Mouse (Mus musculus) frontal cortex, adult 2 months (tissue): ENCODE results near the gene Gnas. TPM values are rescaled to one million over a fixed set of nuclear protein-coding genes. Genes with fewer than 3 reads are reported as not detected.
A peak's percentile ranks its signal among the peaks of the same experiment; 100 is the strongest.

ENCODE experiments used
- DNase-seq, 2 experiments: peaks; one replicate each; pipeline ENCODE4 v3.0.0; 2022; ENCODE audit warnings: low spot score in 1 of 2; ENCODE audit errors: extremely low spot score in 1 of 2
- polyA plus RNA-seq: library from polyadenylated mRNA; depleted of rRNA; stranded (reverse); fragments of >200 nt; gene quantifications from 2 replicates; pipeline ENCODE4 v1.2.3, GENCODE M21; 2012

Gene Gnas
- polyA plus RNA-seq, 1 experiment, result 2,275 TPM

DNA sequence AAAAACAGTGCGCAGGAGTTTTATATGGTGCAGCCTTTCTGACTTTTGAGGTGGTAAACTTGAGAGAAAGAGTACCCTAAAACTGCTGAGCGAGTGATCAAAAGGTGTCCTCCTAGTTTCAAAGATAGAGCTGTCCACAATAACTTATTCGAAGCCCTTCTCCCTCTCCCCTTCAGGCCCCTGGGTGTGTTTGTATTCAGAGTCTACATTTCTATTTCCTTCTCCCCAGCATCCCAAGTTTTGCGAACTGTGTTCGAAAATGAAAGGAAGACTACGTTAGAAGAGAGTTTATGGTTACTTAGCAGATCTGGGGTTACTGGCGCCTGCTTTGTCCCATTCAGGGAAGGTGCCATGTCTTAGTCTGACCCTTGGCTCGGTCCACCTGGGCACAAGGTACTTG lies 42.4 kb downstream of the Gnas start:
- DNase-seq, result no peak

DNA sequence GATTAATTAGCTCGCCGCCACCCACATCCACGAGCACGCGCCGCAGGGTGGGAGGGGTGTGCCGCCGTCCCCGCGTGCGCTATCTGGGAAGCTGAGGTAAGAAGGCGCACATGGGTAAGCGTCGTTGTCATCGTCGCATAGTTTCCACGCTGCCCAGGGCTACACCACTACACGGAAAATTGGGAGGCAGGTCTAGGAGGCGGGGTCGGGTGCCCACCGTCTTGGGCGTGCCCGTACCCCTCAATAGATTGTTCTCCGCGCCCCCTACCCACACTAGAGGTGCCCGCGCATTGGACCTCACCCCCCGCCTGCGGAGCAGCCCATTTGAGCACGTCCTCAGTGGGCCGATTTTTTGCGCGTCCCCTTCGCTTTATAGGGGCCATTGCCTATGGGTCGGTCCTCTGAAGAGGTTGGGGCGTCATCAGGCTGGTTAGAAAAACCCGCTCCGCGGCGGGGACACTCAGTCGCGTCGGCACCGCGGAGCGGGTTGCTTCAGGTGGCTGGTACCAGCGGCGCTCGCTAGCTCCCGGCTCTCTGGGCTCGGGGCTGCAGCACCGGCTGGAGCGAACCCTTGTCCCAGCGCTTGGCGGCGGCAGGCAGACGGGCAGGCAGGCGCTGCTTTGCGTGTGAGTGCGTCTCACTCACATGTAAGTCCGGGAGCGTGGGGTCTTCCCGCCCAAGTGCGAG lies 43.3 kb downstream of the Gnas start:
- peak; percentile 60 to 81 for DNase-seq

DNA sequence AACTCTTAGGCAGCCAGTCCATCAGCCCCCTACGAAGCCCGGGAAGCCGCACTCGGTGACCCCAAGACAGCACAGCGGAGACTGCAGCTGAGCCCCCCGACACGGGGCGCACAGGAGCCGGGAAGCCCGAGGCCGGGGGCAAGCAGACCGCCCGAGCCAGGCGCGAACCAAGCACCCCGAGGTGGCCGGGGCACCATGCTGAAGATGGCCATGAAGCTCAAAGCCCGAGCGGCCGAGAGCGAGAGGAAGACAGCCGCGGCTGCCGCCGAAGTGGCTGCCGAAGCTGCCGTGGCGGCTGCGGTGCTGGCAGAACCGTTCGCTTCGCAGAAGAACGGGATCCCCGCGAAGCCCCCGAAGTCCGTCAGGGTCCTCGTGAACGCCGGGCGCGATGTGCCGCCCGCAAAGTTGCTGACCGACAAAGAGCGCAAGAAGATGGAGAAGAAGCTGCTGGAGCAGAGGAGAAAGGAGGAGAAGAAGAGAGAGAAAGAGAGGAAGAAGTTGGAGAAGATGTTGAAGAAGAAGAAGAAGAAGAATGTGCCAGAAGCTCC lies 44.3 kb downstream of the Gnas start:
- no peak for DNase-seq

DNA sequence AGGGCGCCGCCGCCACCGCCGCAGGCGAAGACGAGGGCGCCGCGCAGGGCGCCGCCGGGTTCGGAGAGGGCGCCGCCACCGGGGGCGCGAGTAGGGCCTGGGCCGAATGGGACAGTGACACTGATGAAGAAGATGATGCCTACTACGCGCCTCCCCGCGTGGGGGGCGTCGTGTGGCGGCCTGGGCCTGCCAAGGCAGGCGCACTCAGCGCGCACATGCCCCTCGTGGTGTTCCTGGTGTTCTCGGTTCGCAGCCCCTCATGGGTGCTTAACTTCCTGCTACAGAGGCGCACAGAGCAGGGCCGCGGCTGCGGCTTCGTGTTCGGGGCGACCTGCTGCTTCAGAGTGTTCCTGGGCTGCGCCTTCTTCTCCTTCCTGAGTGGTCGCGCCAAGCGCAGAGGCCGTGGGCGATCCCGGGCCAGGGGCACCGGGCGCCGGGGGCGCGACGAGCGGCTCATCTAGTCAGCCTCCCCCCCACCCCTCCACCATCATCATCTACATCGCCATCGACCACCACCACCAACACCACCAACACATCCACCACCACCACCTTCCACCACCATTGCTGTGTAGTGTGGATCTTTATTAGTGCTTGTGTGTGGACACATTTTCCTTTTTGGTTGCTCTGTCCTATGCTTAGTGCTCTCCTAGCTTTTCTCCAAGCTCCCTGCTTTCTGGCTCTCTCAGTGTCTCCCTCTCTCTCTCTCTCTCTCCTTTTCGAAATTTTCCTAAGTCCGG lies 45.0 kb downstream of the Gnas start:
- no peak for DNase-seq

DNA sequence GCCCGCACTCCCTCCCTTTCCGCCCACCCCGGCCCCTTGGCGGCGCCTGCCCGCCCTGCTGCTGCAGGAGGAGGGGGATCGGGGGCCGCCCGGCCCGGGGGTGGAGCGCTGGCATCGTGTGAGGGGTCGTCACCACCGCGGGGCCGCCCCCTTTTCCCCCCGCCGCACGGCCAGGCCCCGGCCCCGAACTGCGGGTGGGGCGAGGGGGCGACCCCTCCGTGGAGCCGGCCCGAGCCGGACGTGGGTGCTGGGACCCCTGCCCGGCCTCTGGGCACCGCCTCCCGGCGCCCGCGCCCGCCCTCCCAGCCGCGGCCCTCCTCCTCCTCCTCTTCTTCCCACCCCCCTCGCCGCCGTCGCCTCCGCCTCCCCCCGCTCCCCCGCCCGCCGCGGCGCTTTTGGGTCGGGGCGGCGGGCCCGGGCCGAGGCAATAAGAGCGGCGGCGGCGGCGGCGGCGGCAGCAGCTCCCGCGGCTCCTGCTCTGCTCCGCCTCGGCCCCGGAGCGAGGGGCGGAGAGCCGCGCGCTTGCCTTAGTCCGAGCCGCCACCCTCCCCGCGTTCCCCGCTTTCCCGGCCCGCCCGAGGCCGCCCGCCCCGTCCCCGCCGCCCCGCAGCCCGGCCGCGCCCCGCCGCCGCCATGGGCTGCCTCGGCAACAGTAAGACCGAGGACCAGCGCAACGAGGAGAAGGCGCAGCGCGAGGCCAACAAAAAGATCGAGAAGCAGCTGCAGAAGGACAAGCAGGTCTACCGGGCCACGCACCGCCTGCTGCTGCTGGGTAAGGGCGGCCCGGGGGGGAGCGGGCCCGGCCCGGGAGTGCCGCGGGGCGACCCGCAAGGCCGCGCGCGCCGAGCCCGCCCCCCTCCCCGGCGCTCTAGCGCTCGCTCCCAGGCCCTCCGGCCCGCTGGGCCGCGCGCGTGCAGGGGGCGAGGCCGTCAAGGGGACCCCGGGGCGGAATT lies 45.8 kb downstream of the Gnas start:
- peak in 1 of 2 experiments; percentile 54 for DNase-seq

DNA sequence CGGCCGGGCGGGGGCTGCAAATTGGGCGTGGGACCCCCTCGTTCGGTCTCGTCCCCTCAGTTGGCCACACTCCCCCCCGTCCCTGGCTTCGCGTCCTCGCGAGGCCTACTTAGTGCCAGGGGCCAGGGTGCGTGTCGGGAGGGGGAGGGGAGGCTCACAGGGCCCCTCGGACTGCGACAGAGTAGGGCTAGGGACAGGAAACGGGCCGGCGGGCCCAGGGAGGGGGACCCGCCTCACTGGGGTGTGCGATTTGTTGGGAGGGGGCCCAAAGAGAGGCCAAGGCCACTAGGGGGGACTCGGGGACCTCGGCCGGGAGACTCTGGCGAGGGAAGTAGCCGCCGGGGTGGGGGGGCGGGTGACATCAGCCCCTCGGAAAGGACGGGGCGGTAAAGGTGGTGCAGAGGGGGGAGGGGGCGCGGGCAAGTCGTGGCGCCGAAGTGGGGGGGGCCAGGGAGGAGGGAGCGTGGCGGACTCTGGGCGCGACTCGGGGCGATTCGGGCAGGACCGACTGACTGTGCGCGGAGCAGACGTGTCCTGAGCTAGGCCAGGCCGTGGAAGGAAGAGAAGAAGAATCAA lies 46.6 kb downstream of the Gnas start:
- peak in 1 of 2 experiments; percentile 45 for DNase-seq

DNA sequence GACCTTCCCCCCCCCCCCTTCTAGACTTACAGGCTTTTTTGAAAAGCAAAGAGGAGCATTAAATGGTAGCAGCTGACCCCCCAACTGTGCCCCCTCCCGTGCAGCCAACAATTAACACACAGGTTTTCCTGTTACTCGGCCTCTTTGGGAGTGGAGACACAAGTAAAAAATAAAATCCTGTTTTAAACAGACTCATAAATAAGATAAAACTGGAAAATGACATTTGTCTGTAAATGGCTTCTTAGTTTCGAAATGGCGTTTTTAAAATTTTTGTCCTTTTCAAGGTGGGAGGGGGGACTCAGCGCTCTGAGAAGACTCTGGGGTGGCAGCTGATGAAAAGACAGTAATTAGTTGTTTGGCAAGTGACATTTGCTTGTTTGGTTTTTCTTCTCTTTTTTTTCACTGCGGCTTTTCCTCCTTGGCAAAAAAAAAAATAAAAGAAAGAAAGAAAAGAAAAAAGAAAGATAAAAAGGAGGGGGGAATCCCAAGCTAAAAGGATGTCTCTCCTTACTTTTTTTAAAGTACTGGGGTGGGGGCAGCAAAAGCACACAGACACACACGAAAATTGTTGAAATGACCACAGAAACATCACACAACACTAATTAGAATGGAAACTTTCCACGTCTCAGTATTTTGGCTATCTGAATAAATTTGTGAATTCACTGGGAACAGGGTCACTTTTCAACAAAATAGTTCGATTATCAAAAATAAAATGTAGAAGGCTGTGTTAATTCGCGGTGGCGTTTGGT lies 47.3 kb downstream of the Gnas start:
- no peak for DNase-seq

DNA sequence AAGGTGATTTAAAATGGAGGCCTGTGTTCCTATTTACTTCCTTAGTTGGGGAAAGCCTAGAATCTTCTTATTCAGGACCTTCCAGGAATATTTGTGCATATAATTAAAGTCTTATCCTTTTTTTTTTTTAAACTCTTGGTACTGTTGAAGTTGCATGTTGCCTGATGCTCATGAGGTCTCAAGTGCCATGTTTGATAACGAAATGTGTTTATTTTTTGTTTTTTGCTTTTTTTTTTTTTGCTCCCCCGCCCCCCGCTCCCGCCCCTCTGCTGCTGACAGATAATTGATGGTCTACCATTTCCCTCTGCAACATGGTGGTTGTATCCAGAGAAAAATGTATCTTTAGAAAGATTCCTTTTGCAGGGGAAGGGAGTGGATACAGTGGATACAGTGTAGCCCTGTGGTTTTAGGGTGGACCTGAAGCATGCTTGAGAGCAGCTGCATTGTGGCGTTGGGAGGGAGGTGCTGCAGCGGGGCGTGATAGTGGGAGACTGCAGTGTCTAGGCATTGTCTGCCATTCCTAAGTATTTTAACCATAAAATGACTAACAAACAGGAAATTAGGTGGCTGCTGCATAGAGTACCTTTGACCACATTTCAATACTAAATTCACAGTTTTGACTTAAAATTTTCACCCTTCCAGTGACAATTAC lies 49.2 kb downstream of the Gnas start:
- DNase-seq, result no peak

DNA sequence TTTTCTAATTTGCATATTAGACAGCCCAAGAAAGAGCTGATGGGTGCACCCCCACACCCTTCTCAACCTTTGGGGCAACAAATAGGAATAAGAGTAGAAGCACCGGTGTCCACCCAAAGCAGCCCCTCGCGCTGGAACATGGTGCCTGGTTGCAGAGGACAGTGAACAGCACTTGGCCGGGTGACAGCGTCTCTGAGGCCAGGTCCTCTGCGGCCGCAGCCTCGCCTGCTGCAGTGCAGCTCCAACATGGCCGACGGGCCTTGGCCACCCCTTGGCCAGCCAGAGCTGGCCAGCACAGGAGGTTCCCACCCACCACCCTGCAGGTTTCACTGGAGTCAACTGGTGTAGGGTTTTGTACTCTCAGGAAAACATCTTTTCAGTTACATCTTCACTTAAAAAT lies 50.3 kb downstream of the Gnas start:
- no peak for DNase-seq

DNA sequence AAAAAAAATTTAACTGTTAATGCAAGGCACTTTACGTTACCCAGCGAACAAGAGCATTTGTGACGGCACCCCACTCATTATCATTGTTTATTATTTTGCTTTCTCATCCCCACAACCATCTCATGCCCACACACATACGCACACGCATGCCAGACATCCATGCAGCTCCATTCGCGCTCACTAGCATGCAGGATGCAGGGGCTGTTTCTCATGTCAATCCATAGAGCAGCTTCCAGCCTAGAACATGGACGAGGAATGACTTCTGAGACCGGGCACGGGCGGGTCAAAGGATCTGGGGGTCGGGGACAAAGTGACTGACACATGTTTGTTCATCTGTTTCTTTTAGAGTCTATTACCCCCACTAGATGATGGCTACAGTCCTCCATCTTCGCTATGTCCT lies 53.2 kb downstream of the Gnas start:
- no peak for DNase-seq

DNA sequence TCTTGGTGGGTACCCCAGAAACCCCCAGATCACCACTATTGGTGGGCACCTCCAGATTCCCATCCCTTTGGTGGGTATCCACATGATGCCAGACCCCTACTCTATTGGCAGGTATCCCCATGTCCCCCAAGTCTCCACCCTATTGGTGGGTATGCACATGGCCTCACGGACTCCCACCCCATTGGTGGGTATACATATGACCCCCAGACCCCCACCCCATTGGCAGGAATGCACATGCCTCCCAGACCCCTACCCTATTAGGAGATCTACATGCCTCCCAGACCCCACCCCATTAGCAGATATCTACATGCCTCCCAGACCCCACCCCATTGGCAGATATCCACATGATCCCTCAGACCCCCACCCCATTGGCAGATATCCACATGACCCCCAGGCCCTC lies 55.6 kb downstream of the Gnas start:
- no peak for DNase-seq

DNA sequence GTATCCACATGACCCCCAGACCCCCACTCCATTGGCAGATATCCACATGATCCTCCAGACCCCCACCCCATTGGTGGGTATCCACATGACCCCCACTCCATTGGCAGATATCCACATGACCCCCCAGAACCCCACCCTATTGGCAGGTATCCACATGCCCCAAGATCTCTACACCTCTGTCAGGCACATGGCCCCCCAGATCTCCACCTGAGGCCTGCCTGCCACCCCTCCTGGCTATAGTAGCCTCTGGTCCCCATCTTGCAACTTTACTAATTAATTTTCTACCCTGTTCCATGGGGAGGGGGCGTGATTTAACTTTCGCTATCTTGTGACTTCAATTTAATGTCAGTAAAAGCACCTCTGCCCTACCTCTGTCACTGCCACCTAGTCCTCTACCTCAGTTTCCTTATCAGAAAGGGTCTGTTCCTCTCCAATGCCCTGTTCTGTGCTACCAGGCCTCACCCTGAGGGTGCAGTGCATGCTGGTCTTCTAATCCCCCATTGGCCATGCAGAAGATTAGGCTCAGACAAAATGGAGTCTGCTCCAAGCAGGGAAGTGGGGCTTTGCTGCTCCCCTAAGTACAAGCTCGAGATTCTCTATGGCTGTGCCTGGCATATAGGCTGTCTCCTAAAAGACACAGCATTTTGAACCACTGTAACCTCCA lies 56.2 kb downstream of the Gnas start:
- DNase-seq, result no peak

DNA sequence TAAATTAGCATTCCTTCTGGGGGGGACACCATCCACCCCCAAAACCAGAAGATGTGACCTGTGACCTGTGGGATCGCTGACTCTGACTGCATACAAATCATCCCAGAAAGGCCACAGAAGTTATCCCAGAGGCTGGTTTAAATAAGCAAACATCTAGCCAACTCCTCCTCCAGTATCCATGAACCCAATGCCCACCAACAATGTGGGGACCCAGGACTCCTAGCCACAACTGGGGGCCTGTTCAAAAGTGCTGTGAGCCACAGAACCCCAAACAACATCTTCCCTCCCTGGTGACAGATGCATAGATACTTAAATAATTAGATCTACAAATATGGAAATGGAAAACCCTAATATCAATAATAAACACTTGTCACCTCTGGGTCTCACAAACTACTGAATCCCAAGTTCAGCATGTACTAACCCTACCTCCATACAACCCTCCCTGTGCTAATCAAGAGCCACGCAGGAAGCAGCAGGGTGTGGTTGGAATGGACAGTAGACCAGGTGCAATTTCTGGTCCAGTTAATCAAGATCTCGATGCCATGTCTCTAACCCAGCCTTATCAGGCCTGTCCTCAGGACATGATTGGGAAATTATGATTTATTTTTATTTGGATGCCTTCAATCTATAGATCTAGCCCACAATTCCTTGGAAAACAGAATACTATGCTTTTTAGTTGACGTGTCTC lies 56.9 kb downstream of the Gnas start:
- DNase-seq, result no peak

DNA sequence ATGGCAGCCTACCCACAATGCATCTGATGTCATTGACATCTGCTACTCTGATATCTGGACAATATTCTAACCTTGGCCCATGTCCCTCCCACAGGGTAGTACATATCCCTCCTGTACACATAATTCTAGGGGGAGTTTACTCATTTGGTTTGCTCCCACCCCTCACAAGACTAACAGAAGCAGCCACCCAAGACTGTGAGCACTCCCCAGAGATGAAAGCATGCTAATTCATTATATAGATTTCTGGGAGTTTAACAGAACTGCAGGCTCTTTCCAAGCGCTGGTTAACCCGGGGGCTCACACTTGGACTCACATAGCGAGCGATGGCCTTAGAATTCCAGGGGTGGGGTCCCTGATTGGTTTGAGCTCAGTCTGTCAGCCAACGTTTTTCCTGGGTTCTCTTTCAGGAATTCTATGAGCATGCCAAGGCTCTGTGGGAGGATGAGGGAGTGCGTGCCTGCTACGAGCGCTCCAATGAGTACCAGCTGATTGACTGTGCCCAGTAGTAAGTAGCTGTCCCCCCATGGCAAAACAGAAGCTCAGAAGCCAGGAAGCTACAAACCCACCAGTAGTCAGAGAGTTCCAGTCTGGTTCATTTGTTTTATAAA lies 58.8 kb downstream of the Gnas start:
- DNase-seq, result no peak

DNA sequence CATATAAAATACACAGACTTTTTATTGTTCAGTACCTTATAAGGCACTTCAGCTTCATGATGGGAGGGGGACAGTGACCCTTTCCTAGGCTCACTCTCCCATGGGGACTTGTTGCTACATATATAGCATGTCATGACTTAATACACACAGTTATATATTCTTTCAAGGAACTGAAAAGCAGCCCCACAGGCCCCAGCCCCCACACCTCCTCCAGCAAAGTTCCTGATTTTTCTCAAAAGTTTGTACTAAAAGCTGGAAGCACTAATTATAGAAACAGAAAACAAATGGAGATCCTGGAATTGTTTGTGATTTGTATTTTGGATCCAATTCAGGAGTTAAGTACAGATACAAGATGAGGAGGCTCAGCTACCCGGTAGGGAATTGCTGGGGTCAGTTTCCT lies 59.4 kb downstream of the Gnas start:
- DNase-seq, result no peak

DNA sequence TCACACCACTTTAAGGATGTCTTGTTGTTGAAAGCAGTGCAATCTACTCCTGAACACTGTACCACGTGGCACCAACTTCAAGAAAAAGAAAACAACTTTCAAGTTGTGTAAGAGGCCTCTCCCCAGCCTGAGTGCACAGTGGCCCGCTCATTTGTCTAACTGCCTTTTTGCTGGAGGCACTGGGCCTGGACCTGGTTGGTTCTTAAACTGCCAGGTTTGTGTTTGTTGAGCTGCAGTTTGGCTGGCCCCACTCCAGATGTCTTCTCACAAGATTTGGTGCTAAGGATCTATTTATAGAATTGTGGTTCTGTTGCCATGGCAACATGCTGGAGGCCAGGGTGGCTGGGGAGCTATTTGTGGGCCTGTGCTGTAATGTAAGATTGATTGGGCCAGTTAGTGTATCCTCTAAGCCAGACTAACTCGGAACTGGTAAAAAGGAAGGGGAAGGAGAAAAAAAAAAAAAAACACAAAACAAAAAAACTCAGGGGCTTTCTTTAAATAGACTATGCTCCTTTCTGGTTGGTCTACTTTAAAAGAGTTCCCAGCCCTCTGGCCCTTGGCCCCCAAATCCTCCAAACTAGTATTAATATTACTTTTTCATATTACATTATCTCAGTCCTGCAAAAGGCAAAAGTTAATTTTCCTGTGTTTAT lies 60.0 kb downstream of the Gnas start:
- DNase-seq, result peak; percentile 86 to 87

DNA sequence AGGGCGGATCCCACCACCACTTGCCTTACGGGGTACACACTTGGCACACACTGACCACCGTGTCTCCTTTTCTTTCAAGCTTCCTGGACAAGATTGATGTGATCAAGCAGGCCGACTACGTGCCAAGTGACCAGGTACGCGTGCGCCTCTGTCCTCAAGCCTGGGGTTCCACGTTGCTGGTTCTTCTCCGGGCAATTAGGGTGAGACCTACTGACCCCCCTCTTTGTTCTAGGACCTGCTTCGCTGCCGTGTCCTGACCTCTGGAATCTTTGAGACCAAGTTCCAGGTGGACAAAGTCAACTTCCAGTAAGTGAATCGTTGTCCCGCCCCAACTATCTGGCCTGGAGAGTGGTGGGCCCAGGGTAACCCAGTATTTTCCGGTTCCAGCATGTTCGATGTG lies 60.9 kb downstream of the Gnas start:
- no peak for DNase-seq
